Mouse (Mus musculus) thymus, postnatal 25 days (tissue): Measurements from ENCODE around the gene Myh10.

Experiments used
- DNase-seq: peaks from one replicate; pipeline ENCODE4 v3.0.0; 2022

Gene Myh10

DNA sequence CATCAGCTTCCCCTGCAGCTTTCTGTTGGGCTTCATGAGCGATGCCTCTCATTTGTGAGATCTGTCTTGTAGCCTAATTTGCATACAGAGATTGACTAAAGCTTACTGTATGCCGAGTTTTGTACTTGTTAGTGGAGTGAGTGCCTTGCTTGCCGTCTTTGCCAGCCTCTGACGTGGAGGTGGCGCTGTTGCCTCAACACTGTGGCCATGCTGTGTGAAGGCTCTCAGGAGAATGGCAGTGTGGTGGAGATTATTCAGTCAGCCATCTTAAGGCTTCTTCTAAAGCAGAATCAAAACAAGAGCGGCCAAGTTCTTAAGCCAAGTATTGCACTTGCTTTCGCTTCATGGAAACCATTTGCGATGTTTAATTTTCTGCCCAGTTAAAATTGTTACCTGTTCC is 59.6 kb downstream of the Myh10 start:
- peak; percentile 54 for DNase-seq

DNA sequence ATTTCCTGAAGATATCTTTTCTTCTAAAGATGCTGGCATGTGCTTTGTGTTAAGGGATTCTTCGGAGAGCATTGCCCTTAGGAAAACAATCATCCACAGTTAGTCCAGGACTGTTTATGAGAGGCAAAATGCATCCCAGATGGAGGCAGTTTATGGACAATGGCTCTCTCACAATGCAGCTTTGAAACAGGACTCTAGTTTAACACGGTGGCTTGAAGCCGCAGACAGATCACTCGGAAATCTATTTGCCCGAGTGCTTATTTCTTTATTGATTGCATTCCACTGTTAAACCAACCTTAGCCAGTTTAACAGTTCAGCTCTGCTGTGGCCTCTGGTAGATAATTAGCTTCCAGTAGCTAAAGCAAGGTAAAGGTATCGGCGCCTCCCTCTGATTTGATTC is 62.9 kb downstream of the Myh10 start:
- no peak for DNase-seq

DNA sequence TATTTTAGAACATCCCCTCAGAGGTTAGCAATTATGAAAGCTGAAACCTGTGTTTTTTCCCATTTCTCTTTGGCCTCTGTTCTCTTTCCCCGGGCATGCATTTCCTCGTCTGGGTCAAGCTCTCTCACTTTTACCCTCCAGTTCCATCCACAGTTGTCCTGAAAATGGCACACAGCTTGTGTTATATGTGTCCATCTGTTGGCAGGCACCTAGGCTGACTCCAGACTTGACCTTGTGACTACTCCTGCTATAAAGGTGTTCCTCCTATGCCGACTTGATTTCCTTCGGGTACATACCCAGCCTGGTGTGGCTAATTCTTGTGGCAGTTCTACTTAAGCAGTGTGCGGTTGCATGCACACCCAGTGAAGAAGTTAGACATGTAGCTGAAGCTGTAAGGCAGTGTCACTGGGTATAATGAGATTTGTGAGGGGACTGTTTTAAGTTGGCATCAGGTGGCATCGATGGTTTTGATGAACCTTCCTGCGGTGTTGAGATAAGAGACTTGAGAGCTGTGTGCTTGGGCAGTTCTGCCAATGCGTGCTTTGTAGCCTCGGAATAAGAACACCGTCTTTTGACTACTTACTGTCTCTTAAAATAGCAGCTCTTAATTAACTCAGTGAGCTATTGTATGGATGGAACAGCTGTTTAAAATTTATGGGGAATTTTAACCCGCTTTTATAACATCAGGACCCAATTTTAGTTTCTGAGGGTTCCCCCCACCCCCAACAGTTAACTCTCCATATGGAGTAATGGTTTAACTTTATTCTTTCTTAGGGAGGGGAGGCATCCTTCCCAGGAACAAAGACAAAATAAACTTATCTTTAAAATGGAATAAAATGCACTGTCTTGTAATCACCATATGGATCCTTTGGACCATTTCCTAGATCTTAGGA is 65.3 kb downstream of the Myh10 start:
- no peak for DNase-seq

DNA sequence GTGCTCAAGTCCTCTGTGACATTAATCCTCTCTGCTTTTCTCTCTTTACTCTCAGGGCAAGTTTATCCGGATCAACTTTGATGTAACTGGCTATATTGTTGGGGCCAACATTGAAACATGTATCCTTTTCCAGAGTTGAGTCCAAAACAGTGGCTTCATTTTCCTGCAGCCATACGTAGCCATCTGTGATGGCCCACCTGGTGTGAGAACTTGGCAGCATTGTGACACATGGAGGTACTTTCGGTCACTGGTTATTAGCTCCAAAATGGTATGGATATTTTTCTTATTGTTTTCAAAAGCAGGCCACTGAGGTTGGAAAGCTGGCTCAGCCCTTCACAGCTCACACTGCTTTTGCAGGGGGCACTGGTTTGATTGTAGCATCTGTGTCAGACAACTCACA is 68.3 kb downstream of the Myh10 start:
- no peak for DNase-seq

DNA sequence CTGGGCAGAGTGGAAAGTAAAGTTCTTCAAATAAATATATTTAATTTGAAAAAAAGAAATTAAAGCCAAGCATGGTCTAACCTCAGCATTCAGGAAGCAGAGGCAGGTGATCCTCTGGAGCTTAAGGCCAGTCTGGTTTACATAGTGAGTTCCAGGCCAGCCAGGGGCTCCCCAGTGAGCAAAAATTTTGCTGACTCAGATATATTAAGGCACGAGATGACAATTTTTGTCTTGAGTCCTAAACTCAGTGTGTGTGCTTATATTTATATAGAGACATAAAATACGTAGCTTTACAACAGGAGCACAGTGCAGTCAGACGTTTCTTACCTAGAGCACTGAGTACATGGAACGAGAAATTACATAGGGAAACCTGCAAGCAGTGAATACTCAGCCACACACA is 69.8 kb downstream of the Myh10 start:
- no peak for DNase-seq

GRCm38 (mm10) chr11:68761664-68762063 is 70.3 kb downstream of the Myh10 start:
- no peak for DNase-seq

DNA sequence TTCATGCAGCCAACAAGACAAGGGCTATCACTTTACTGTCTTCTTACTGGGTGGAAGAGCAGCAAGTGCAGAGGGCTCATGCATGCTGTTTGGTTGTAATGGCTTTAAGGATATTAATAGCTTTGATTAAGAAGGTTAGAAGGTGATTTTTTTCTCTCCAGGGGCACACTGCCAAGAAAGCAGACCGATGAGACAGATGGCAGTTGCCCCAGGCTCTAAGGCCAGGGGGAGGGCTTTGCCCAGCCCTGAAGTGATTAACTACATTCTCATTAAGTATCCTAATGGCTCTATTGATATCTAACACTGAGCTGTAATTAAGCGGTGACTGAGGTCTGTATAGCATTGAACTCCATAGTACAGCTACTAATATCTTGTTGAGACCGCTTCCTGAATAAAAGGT is 73.3 kb downstream of the Myh10 start:
- no peak for DNase-seq

DNA sequence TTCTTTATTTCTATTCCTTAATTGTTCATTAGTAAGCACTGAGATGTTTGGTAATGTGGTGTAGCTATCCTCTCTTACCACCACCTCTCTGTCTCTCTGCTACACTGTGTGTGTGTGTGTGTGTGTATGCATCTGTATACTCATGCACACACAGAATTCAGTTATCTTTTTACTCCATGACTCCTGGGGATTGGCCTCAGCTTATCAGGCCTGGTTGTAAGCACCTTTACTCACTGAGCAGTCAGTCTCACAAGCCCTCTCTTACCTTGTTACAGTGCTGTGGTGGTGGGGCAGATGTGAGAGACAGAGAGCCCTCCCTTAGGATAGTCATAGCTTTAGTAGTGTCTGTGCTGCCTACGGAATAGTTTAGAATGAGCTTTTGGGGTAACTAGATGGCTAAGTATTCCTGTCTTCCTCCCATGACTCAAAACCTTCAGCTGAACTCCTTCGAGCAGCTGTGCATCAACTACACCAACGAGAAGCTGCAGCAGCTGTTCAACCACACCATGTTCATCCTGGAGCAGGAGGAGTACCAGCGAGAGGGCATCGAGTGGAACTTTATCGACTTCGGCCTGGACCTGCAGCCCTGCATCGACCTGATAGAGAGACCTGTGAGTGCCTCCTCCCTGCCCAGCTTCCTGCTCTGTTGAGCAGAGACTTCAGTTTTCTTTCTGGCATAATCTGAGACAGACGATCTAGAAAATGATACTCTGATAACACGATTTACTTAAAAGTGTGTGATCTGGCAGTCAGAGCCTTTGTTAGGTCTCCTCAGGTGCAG is 76.6 kb downstream of the Myh10 start:
- no peak for DNase-seq

DNA sequence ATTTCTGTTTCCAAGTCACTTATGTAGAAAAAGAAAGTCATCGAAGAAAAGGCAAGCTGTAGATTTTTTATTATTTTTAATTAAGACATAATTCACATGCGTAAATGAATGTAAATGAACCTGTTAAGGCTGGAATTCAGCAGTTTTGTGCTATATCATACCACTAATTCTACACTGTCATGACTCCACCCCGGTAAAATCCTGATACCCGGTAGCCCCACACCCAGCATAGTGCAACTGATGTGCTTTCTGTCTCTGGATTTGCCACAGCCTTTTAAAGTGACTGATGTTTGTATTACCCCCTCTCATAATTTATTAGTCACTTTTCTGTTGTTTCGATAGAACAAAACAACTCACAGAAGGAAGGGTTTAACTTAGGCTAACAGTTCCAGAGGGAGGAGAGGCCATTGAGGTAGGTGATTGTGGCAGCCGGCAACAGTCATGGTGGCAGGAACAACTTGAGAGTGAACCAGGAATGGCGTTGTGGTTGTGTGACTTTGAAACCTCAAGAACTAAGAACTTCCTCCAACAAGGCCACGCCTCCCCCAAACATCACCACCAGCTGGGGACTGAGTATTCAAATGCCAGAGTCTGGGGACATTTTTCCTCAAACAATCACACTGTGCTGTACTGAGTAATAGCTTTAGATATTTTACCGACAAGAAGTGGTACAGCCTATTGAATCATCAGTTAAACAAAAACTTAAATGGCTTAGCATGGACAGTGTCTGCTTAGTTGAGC is 78.6 kb downstream of the Myh10 start:
- peak; percentile 17 for DNase-seq

GRCm38 (mm10) chr11:68776147-68776655 is 84.8 kb downstream of the Myh10 start:
- DNase-seq: no peak

DNA sequence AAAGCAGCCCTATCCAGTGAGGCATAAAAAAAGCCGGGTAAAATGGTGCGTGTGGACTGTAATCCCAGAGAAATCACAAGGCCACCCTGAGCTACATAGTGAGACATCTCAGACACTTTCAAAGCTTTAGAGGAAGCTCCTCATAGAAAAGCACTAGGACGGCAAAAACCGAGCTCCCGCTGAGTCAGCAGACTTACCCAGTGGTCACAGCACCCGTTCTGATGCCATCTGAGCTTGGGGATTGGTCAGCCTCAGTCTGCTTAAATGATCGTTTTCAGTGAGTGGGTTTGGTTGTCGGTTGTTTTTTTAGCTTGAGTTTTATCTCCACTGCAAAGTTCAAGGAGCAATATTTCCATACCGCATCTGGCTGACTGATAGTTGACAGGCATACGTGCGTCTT is 86.6 kb downstream of the Myh10 start:
- DNase-seq: no peak

DNA sequence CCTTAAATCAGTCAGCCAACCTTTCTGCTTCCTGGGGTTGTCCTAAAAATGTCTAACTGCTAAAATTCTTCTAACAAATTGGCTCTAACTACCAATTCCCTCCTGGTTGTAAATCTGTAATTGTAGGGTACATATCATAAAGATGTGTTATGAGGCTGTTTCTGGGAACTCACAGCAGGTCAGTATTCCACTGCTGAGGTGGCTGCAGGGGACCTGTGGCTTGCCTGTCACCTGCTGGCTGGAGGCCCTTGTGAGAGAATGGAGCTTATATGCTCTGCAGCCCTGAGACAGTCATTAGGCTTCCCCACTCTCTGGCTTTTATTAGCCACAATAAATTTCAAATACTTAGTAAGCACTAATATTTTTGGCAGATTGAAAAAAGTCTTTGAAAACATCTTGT is 87.5 kb downstream of the Myh10 start:
- DNase-seq: no peak

DNA sequence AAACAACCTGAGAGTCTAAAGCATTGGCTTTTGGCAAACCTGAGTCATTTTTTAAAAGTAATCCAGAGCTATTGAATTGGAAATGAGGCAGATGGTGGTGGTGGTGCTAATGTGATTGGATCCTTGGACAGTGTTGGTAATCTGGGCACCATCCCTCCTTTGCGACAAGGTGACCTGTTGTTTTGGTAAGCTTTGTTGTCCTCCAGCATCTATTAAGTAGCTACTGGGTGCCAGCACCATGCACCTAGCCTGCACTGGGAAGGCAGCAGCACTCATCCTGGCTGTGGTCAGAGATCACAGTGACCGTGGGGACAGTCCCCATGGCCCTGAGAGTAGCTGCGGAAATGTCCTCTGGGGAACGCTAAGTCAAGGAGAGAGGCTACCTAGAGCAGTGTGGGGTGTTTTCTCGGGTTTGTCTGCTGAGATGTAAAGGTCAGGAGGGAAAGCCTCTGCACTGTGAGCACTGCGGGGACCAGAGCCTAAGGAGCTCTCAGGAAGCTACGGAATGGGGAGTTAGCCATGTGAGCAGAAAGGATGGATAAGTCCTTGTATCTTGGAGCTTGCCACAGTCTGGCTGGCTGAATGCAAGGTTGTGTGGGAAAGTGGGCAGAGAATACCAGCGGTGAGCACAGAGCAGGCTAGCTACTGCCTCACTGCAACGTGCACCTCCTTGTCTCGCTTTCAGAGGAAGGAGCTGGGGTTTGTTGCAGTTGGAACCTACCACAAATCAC is 88.5 kb downstream of the Myh10 start:
- no peak for DNase-seq

GRCm38 (mm10) chr11:68780466-68781114 is 89.2 kb downstream of the Myh10 start:
- no peak for DNase-seq

- no peak for DNase-seq
These were observed 91.0 kb downstream of the Myh10 start for GRCm38 (mm10) chr11:68782336-68782735.

DNA sequence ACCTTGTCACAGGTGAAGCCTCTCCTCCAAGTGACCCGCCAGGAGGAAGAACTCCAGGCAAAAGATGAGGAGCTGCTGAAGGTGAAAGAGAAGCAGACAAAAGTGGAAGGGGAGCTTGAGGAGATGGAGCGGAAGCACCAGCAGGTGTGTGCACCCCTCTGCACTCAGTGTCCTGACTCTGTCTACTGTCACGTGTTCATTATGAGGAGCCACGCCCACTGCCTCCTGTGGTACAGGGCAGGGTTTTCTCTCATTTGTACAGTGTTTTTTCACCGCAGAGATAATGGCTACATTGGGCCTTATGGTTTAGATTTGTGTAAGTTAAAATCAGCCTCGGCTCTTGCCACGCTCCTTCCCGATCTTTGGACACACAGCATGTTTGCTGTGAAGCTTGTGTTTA is 94.5 kb downstream of the Myh10 start:
- DNase-seq: peak; percentile 27

DNA sequence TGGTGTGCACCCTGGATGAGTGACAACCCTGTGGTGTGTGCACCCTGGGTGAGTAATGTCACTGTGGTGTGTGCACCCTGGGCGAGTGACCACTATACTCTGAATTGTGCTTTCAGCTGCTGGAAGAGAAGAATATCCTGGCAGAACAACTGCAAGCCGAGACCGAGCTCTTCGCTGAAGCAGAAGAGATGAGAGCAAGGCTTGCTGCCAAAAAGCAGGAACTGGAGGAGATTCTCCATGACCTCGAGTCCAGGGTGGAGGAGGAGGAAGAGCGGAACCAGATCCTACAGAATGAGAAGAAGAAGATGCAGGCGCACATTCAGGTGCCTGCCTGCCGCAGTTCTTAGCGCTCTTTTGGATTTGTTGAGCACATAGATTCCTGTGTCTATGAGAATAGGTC is 95.9 kb downstream of the Myh10 start:
- no peak for DNase-seq

GRCm38 (mm10) chr11:68790720-68791119 is 99.4 kb downstream of the Myh10 start:
- DNase-seq: no peak

DNA sequence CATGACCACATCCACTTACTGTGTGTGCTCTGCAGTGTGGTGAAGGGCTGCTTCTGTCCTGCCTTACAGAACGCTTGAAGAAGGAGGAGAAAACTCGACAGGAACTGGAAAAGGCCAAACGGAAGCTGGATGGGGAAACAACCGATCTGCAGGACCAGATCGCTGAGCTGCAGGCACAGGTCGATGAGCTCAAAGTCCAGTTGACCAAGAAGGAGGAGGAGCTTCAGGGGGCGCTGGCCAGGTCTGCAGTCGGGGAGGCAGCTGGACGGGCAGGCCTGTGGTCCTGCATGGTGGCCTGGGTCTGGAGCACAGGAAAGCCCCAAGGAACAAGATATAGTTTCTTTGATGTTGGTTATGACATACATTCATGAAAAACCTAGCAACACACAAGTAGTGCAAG is 100.4 kb downstream of the Myh10 start:
- no peak for DNase-seq

GRCm38 (mm10) chr11:68798258-68798657 is 106.9 kb downstream of the Myh10 start:
- no peak for DNase-seq

DNA sequence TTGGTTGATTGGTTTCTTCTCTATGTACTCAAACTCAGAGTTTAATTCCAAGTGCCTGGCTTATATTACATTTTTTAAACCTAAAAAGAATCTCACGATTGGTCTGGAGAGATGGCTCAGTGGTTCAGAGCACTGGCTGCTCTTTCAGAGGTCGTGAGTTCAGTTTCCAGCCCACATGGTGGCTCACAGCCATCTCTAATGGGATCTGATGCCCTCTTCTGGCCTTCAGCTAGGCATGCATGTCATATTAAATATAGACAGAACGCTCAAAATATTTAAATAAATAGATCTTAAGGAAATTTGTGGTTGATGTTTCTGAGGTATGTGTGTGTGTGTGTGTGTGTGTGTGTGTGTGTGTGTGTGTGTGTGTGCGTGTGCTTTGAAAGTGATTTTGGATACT is 113.8 kb downstream of the Myh10 start:
- no peak for DNase-seq

DNA sequence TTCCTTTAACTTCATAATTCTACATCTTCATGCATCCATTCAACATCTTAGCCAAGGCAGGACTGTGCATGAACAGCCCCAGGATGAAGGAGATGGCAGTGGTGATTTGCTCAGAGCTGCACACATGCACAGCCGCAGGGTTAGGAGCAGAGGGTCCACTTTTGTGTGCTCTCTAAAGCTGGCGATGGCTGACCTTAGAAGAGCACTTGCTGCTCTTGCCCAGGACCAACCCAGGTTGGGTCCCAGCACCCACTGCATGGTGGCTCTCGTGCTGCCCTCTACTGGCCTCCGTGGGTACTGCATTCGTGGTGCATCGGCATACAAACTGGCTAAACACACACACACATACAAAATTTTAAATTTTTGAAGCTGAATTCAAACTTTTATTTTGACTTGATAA is 116.4 kb downstream of the Myh10 start:
- DNase-seq: peak; percentile 74
